Mouse (Mus musculus) heart, postnatal 0 days (tissue): Measurements from ENCODE around the gene Plpp1. TPM values are rescaled to one million over a fixed set of nuclear protein-coding genes. Genes with fewer than 3 reads are reported as not detected.

Experiments
- ATAC-seq: fragments of 200-750 bp; cut with Nextera tagmentation; 2 replicates; pipeline ENCODE4 v1.8.0; 2017; ENCODE audit warnings: low read depth, moderate number of reproducible peaks, moderate library complexity; ENCODE audit not compliant: insufficient read depth
- DNase-seq: peaks from one replicate; pipeline ENCODE4 v3.0.0-alpha.2; 2016; ENCODE audit warnings: low spot score
- H3K27ac ChIP-seq: fragments of 300-500 bp; sonication (generic); 2 replicates; pipeline ENCODE4 v1.5.1; 2014; ENCODE audit warnings: low read depth, mild to moderate bottlenecking
- H3K27me3 ChIP-seq: fragments of 300-500 bp; sonication (generic); 2 replicates; pipeline ENCODE4 v1.6.1; 2014; ENCODE audit warnings: low read length, mixed read lengths; ENCODE audit not compliant: control insufficient read depth, insufficient read depth
- H3K36me3 ChIP-seq: fragments of 300-500 bp; sonication (generic); replicated peaks from 2 replicates; pipeline ENCODE4 v1.6.1; 2014; ENCODE audit warnings: low read length, mixed read lengths; ENCODE audit not compliant: control insufficient read depth, insufficient read depth
- H3K4me1 ChIP-seq: fragments of 300-500 bp; sonication (generic); 2 replicates; pipeline ENCODE4 v1.6.1; 2014; ENCODE audit warnings: antibody characterized with exemption; ENCODE audit not compliant: control insufficient read depth, insufficient read depth
- H3K4me2 ChIP-seq: fragments of 300-500 bp; sonication (generic); 2 replicates; pipeline ENCODE4 v1.6.1; 2014; ENCODE audit warnings: low read depth, mild to moderate bottlenecking, low read length, moderate library complexity
- H3K4me3 ChIP-seq: fragments of 300-500 bp; sonication (generic); 2 replicates; pipeline ENCODE4 v1.5.1; 2014; ENCODE audit warnings: low read depth, low read length
- H3K9ac ChIP-seq: fragments of 300-500 bp; sonication (generic); replicated peaks from 2 replicates; pipeline ENCODE4 v1.6.1; 2014; ENCODE audit warnings: low read depth, low read length, mixed read lengths
- H3K9me3 ChIP-seq: fragments of 300-500 bp; sonication (generic); replicated peaks from 2 replicates; pipeline ENCODE4 v1.6.1; 2016; ENCODE audit warnings: low read length; ENCODE audit not compliant: control insufficient read depth
- CTCF ChIP-seq: IDR thresholded peaks from 2 replicates; pipeline ENCODE4 v1.5.1; 2016; ENCODE audit warnings: antibody characterized with exemption, control low read depth, low read depth
- EP300 ChIP-seq: IDR thresholded peaks from 2 replicates; pipeline ENCODE4 v1.6.1; 2016; ENCODE audit warnings: antibody characterized with exemption, low read depth
- WGBS: fragments of 180-500 bp; shearing (Covaris S2); extraction: QIAGEN DNeasy Blood & Tissue Kit; methylation state at CpG from one replicate; pipeline ENCODE4 v1.1.7; 2014; 5-methylcytosine and 5-hydroxymethylcytosine counted together
- polyA plus RNA-seq: library from polyadenylated mRNA; unstranded; fragments of >200 nt; fragmentation: Nextera tagmentation; extraction: Ambion mirVana; gene quantifications from 2 replicates; pipeline ENCODE4 v1.2.1, GENCODE M21; 2015
- total RNA-seq: library from RNA; depleted of rRNA; stranded (reverse); fragments of >200 nt; gene quantifications from 2 replicates; pipeline ENCODE4 v1.2.3, GENCODE M21; 2014; ENCODE audit warnings: low replicate concordance; rRNA removed

The Plpp1 gene
- 88.7 and 129 TPM in 2 replicates for total RNA-seq
- 89.4 and 101 TPM in 2 replicates for polyA plus RNA-seq

DNA sequence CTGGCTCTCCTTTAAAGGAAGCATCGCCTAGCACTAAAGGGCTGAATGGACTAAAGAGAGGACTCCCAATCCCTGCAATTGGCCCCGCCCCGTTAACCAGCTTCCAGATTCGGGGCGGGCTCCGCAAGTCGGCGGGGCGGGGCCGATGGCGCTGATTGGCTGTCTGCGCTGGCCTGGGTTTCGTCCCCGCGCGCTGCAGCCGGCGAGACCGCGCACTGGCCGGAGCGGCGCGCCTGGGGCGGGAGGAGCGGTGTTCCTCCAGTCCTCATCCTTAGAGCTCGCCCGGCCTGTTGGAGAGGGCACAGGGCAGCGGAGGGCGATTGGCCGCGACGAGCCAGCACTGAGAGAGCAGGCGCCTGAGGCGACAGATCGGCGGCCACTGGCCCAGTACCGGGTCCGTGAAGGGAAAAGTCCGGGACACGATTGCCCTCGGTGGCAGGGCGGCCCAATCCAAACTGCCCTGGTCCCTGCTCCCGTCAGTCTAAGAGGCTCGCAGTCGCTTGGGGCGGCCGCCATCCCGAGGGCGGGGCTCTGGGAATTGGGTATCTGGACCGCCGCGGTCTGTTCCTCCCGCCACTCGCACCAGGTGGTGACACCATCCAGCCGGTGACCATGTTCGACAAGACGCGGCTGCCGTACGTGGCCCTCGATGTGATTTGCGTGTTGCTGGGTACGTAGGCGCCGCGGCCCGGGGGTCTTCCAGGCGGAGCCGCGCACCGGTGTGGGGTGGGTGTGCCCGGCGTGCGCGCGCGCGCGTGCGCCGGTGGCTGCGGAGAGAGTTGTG lies at the start of gene Plpp1:
Plpp1 (plus strand) TSS at position 196 of the 784 bp plus-strand sequence.
- H3K4me1 ChIP-seq: peaks cover 10% of the 10 kb centered on the region
- H3K36me3 ChIP-seq: peaks cover 7% of the 10 kb centered on the region
- ATAC-seq: peak; percentile 99
- H3K27ac ChIP-seq: peak within 1 kb of the TSS; percentile 93
- H3K27me3 ChIP-seq: no peaks in the 10 kb centered on the region
- no peaks in the 10 kb centered on the region for H3K9me3 ChIP-seq
- under 1% methylated on average over 68 of the region's 83 CpGs for WGBS
- peak within 1 kb of the TSS; percentile 74 for H3K9ac ChIP-seq
- peak; percentile 95 for DNase-seq
- H3K4me3 ChIP-seq: peak within 1 kb of the TSS; percentile 78
- TF ChIP-seq CTCF: no peak
- no peak; the same call in 1 of the 2 replicates for TF ChIP-seq EP300
- H3K4me2 ChIP-seq: peak within 1 kb of the TSS; percentile 64

DNA sequence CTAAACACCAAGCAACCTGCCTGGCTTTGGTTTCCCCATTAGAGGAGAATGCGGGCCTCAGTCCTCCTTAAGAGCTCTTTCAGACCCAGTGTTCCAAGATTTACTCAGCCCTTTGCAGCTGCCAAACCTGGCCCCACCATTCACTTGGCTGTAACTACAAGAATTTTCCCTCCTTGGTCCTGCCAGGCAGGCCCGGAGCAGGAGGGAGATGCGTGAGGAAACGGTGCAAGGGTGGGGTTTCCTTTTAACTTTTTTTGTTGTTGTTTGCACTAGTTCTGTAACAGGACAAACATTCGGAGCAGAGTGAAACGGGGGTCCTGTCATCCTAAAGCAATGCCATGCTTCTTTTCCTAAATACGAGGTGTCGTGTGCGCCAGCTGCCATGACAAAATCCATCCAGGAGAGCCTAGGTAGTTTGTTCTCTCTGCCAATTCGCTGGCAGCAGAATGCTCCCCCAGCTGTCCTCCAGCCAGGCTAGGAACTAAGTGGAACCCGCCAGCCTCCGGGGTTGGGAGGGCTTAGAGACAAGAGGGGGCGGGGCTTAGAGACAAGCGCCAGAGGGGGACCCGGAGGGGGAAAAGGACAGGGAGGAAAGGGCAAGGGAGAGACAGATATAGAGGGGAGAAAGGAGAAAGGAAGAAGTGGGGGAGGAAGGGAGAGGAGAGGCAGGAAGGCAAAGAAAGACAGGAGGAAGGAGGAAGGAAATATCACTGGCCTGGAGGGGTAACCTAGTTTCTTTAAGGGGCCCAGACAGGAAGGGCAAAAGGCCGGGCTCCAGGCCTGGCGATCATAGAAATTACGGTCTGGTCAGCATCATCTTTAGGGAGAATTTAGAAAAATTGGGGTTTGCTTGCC lies 48.9 kb upstream of the Plpp1 start:
- Histone ChIP-seq H3K9me3 (no peaks in the 10 kb centered on the region), H3K36me3 (no peaks in the 10 kb centered on the region), H3K4me3 (peak overlapping the region; percentile 21), H3K27me3 (no peaks in the 10 kb centered on the region), H3K27ac (peak overlapping the region; percentile 85), H3K4me2 (peak overlapping the region; percentile 51), H3K9ac (peak overlapping the region; percentile 20; the same call in 1 of the 2 replicates), H3K4me1 (peaks cover 17% of the 10 kb centered on the region)
- WGBS: 15% methylated on average over 18 of the region's 18 CpGs
- TF ChIP-seq EP300 (peak; percentile 41), CTCF (no peak; the same call in 1 of the 2 replicates)
- peak; percentile 87 for ATAC-seq
- peak; percentile 90 for DNase-seq

DNA sequence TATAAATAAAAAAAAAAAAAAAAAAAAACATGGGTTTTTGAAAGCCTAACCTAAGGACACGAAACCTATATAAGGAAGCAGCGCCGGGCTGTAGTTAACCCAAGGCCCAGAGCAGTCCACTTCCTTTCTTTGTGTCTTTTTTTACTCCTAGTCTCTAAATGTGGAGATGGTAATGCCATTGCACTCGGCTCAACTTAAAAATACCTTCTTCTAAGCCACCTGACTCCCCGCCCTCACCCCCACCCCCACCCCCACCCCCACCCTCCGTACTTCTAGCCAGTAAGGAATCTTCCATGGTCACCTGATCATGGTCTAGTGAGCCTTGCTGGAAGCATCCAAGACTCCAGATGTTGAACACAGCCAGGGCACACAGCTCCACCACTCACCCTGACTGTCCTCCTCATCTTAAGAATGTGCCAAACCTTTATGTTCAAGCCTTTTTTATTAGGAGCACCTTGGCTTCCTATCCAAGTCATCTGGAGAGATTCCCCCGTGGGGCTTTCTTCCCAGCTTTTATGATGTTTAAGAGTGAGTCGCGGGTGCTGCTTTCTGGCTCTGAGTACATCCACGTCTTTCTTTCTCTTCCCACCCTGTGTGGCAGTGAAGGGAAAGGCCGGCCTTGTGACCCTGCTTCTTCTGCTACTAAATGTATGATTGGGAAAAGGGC lies 48.1 kb upstream of the Plpp1 start:
- Histone ChIP-seq H3K4me2 (no peak overlapping the region; the same call in 1 of the 2 replicates), H3K9me3 (no peaks in the 10 kb centered on the region), H3K4me1 (peaks cover 17% of the 10 kb centered on the region), H3K36me3 (no peaks in the 10 kb centered on the region), H3K27me3 (no peaks in the 10 kb centered on the region), H3K9ac (no peak overlapping the region), H3K27ac (peak overlapping the region; percentile 85), H3K4me3 (no peak overlapping the region)
- 58% methylated on average over 11 of the region's 11 CpGs for WGBS
- no peak for TF ChIP-seq CTCF
- TF ChIP-seq EP300: no peak
- ATAC-seq (no peak), DNase-seq (no peak)

DNA sequence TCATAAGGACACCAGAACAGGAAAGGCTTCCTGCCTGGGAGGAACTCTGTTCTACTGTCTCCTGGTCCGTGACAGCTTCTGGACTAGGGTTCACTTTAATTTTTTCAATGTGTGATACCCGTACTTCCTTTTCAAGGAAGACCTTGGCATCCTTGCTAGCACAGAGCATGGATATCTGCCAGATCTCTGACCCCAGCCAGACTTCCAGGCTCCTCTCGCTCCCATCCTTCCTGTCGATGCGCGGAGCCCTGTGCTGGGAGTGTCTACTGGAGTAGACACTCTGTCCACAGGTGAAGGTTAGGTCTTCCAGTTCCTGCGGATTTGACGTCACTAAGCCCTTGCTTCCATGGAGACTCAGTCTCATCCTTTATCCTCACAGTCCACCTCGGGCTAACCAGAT lies 47.1 kb upstream of the Plpp1 start:
- Histone ChIP-seq H3K9ac (no peak overlapping the region), H3K4me2 (no peak overlapping the region), H3K4me1 (peaks cover 17% of the 10 kb centered on the region), H3K27me3 (no peaks in the 10 kb centered on the region), H3K36me3 (no peaks in the 10 kb centered on the region), H3K4me3 (no peak overlapping the region), H3K27ac (peak overlapping the region; percentile 85), H3K9me3 (no peaks in the 10 kb centered on the region)
- ATAC-seq (0 out of 2 replicates have a peak, but pooled peaks have one; percentile 24), DNase-seq (no peak)
- 58% methylated on average over 9 of the region's 9 CpGs for WGBS
- TF ChIP-seq CTCF: no peak
- TF ChIP-seq EP300: peak; percentile 89

DNA sequence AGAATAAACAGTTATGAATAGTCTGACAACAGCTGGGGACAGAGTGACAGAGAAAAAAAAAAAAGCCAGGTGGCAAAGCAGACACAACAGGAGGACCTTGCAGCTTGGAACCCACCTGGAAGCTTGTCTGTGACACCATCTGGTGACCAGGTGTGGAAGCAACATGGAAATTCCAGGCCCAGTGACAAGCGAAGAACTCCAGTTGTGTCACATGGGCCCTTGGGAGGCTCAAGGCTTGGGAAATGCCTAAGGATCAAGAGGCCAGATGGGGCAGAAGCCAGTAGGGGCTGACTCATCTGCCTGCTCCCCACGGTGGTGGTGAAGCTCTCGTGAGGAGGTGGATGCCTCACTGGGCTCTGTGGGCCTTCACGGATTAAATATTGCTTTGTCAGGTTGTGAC lies 45.7 kb upstream of the Plpp1 start:
- Histone ChIP-seq H3K4me3 (no peak overlapping the region), H3K4me1 (peaks cover 22% of the 10 kb centered on the region), H3K9ac (no peak overlapping the region), H3K27ac (peak overlapping the region; percentile 86), H3K27me3 (no peaks in the 10 kb centered on the region), H3K36me3 (no peaks in the 10 kb centered on the region), H3K9me3 (no peaks in the 10 kb centered on the region), H3K4me2 (no peak overlapping the region)
- ATAC-seq (no peak), DNase-seq (no peak)
- 42% methylated on average over 4 of the region's 4 CpGs for WGBS
- TF ChIP-seq CTCF (no peak), EP300 (no peak)
